Mouse (Mus musculus) thymus, postnatal 14 days (tissue): ENCODE results near the gene Gm20920.
"Not testable (repeated sequence)": the region's sequence is repeated elsewhere in the genome, so short reads cannot be mapped to it uniquely, and the experiment has no call there.

Source experiments
- DNase-seq: peaks from one replicate; pipeline ENCODE4 v3.0.0; 2021

Gm20920 gene

GRCm38 (mm10) chrY:51851820-51852219 is at the start of gene Gm20920:
Gene Gm20920, plus strand, starts transcription at chrY:51852120.
- DNase-seq: not testable (repeated sequence)
